Mouse (Mus musculus): ENCODE measurements around the gene Snap29. TPM values are rescaled to one million over a fixed set of nuclear protein-coding genes. Genes with fewer than 3 reads are reported as not detected.

The Snap29 gene
- 18.1 and 20.5 TPM in 2 replicates for polyA plus RNA-seq (2015; fragmentation: Nextera tagmentation; extraction: Ambion mirVana)

DNA sequence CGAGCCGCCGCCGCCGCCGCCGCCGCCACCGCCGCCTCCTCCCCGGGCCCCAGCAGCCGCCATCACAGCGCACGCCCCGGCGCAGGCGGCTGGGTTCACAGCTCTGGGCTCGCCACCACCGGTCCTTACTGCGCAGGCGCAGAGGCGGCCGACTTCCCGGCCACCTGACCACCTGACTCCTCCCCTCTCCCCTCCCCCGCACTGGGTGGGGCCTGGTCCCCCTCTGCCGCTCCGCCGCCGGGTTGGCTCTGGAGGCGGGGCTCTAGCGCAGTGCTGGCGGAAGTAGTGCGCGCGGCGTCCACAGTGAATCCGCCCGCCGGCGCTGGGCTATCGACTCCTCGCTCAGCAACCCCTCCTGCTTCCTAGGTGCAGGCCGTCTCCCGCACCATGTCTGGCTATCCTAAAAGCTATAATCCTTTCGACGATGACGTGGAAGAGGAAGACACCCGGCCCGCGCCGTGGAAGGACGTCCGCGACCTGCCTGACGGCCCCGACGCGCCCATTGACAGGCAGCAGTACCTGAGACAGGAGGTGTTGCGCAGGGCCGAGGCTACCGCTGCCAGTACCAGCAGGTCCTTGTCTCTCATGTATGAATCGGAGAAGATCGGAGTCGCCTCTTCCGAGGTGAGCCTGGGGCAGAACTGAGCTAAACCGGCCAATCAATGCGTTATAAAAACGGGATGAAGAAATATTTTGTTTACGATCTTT is at the start of gene Snap29, which contains the start of gene Pi4ka:
Gene Snap29 (plus strand): TSS at position 251 of the 708 bp plus-strand sequence.
Gene Pi4ka (minus strand): TSS at position 579 of the 708 bp plus-strand sequence.
- Histone ChIP-seq H3K27ac (peak within 1 kb of the TSS; percentile 80), H3K4me3 (peak within 1 kb of the TSS; percentile 87), H3K9ac (peak within 1 kb of the TSS; percentile 82), H3K4me1 (peaks cover 21% of the 10 kb centered on the region), H3K9me3 (no peaks in the 10 kb centered on the region), H3K36me3 (no peaks in the 10 kb centered on the region; the same call in 1 of the 2 replicates), H3K27me3 (no peaks in the 10 kb centered on the region), H3K4me2 (peak within 1 kb of the TSS; percentile 72)
- ATAC-seq (ENCODE audit: insufficient number of reproducible peaks, low FRiP score, low TSS enrichment, low read depth) = peak; percentile 98
- WGBS = under 1% methylated on average over 68 of the region's 69 CpGs

DNA sequence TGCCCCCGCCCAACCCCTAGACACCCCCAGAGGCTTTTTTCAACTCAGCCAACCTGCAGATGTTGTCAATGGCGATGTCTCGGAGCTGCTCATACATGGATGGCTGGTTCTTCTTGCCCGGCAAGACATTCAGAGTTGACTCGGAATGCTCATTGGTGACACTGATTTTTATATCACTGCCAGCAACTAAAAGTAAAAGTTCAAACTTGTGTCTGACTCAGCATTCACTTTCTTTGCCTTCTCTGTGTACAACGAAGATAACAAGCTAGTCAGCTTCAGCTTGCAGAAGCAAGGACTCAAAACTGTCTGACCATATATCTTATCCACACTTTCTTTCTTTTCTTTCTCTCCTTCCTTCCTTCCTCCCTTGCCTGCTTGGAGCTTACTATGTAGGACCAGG is 49.8 kb upstream of the Snap29 start:
- Histone ChIP-seq H3K36me3 (peaks cover 53% of the 10 kb centered on the region), H3K4me3 (no peak overlapping the region), H3K4me2 (no peak overlapping the region), H3K9me3 (no peaks in the 10 kb centered on the region), H3K4me1 (no peaks in the 10 kb centered on the region), H3K27ac (no peak overlapping the region), H3K9ac (no peak overlapping the region), H3K27me3 (no peaks in the 10 kb centered on the region)
- no peak for ATAC-seq (ENCODE audit: insufficient number of reproducible peaks, low FRiP score, low TSS enrichment, low read depth)
- 86% methylated on average over 6 of the region's 6 CpGs for WGBS

DNA sequence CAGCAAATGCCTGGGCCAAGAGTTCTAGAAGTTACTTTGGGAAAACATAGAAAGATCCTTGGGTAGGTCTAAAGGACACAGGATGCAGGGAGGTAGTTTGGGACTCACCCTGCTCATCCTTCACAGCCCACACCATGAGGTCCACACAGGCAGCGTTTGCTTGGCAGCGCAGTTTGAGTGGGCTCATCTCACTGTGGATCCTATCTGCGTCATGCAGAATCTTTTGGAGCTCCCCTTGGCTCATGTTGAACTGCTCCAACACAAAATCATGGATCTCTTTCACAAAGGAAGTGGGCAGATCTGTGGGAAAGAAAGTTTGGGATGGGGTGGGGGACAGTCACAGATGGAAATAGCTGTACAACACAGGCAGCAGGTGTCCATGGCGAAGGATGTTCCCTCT is 47.0 kb upstream of the Snap29 start:
- no peaks in the 10 kb centered on the region for H3K4me1 ChIP-seq
- H3K4me3 ChIP-seq = no peak overlapping the region
- 95% methylated on average over 4 of the region's 4 CpGs for WGBS
- H3K9ac ChIP-seq = no peak overlapping the region
- no peaks in the 10 kb centered on the region for H3K27me3 ChIP-seq
- no peaks in the 10 kb centered on the region for H3K9me3 ChIP-seq
- H3K4me2 ChIP-seq = no peak overlapping the region
- ATAC-seq (ENCODE audit: insufficient number of reproducible peaks, low FRiP score, low TSS enrichment, low read depth) = no peak
- H3K36me3 ChIP-seq = peaks cover 47% of the 10 kb centered on the region
- no peak overlapping the region for H3K27ac ChIP-seq

DNA sequence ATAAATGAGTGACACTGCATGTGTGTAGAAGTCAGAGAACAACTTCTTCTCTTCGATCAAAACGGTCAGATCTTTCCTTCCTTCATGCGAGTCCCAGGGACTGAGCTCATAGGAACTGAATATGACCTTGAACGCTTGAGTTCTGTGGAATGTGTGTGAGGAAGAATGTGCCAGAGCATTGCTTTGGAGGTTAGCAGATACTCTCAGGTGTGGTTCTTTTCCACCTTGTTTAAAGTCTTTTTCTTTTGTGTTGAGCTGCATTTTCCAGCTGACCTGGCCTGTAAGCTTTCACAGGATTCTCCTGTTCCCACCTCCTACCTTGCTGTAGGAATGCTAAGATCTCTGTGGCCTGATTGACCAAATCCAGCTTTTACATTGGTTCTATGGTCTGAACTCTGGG is 23.5 kb upstream of the Snap29 start:
- WGBS = 90% methylated on average over 4 of the region's 4 CpGs
- no peak overlapping the region for H3K4me3 ChIP-seq
- H3K9ac ChIP-seq = no peak overlapping the region
- no peak overlapping the region for H3K4me2 ChIP-seq
- no peak overlapping the region for H3K27ac ChIP-seq
- no peak for ATAC-seq (ENCODE audit: insufficient number of reproducible peaks, low FRiP score, low TSS enrichment, low read depth)
- H3K4me1 ChIP-seq = no peaks in the 10 kb centered on the region
- H3K9me3 ChIP-seq = no peaks in the 10 kb centered on the region
- H3K27me3 ChIP-seq = no peaks in the 10 kb centered on the region
- peaks cover 37% of the 10 kb centered on the region for H3K36me3 ChIP-seq

DNA sequence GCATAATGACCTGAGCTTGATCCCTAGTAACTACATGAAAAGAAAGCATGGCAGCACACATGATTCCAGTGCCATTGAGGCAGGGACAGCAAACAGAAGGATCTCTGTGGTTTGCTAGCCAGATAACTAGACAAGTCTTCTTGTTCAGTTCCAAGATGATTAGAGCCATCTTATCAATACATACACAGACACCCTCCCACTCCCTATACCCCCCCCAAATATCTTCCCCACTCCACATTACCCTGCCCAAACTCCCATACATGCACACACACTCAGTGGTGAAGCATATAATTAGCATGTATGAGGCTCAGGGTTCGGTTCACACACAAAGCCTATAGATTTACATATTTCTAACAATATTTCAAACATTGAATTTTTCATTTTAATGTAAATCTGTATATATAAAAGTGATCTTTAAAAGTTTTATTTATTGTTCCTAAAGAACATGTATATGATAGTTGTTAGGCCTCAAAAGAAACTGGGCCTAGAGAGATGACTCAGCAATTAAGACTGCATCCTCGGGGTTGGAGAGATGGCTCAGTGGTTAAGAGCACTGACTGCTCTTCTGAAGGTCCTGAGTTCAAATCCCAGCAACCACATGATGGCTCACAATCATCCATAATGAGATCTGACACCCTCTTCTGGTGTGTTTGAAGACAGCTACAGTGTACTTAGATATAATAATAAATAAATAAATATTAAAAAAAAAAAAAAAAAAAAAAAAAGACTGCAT is 22.0 kb upstream of the Snap29 start:
- H3K9ac ChIP-seq = no peak overlapping the region
- H3K4me1 ChIP-seq = no peaks in the 10 kb centered on the region
- 89% methylated on average over 2 of the region's 2 CpGs for WGBS
- H3K4me2 ChIP-seq = no peak overlapping the region
- no peak overlapping the region for H3K27ac ChIP-seq
- no peaks in the 10 kb centered on the region for H3K27me3 ChIP-seq
- no peaks in the 10 kb centered on the region for H3K9me3 ChIP-seq
- no peak overlapping the region for H3K4me3 ChIP-seq
- ATAC-seq (ENCODE audit: insufficient number of reproducible peaks, low FRiP score, low TSS enrichment, low read depth) = no peak
- peaks cover 31% of the 10 kb centered on the region for H3K36me3 ChIP-seq

DNA sequence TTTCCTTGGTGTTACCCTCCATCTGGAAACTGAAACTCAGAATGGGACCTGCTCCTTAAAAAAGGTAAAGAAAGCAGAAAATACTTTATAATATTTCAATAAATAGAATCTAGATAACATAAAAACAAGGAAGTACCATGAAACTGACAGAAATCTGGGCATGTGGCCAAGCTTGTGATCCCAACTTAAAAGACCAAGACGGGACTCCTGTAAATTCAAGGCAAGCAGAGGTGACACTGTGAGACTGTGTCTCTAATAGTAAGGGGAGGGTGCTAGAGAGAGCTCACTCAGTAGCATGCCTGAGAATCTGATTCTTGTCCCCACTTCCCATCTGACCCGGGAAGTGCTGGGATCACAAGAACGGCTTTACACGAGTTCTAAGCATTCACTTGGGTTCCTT is 13.0 kb upstream of the Snap29 start:
- 55% methylated on average over 4 of the region's 4 CpGs for WGBS
- no peaks in the 10 kb centered on the region for H3K9me3 ChIP-seq
- H3K9ac ChIP-seq = no peak overlapping the region
- no peak overlapping the region for H3K27ac ChIP-seq
- ATAC-seq (ENCODE audit: insufficient number of reproducible peaks, low FRiP score, low TSS enrichment, low read depth) = no peak
- no peak overlapping the region for H3K4me2 ChIP-seq
- no peaks in the 10 kb centered on the region for H3K27me3 ChIP-seq
- peaks cover 5% of the 10 kb centered on the region; the same call in 1 of the 2 replicates for H3K36me3 ChIP-seq
- no peak overlapping the region for H3K4me3 ChIP-seq
- no peaks in the 10 kb centered on the region; the same call in 1 of the 2 replicates for H3K4me1 ChIP-seq

DNA sequence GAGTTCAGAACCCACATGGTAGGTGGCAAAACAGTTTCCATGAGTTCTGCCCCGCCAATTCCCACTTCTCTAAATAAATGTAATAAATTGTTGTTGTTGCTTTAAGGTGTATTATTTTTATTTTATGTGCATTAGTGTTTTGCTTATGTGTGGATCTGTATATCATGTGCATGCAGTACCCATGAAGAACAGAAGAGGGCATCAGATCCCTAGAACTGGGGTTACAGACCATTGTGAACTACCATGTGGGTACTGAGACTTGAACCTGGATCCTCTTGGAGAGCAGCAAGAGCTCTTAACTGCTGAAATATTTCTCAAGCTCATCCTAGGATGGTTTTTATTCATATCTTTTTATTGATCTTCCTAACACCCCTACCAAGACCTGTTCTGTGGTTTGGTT is 2.9 kb upstream of the Snap29 start:
- WGBS = 70% methylated on average over 1 of the region's 1 CpGs
- H3K27me3 ChIP-seq = no peaks in the 10 kb centered on the region
- H3K36me3 ChIP-seq = no peaks in the 10 kb centered on the region
- H3K9ac ChIP-seq = no peak overlapping the region
- H3K9me3 ChIP-seq = no peaks in the 10 kb centered on the region
- H3K4me3 ChIP-seq = no peak overlapping the region
- no peak for ATAC-seq (ENCODE audit: insufficient number of reproducible peaks, low FRiP score, low TSS enrichment, low read depth)
- peaks cover 18% of the 10 kb centered on the region for H3K4me1 ChIP-seq
- H3K27ac ChIP-seq = no peak overlapping the region
- no peak overlapping the region for H3K4me2 ChIP-seq

DNA sequence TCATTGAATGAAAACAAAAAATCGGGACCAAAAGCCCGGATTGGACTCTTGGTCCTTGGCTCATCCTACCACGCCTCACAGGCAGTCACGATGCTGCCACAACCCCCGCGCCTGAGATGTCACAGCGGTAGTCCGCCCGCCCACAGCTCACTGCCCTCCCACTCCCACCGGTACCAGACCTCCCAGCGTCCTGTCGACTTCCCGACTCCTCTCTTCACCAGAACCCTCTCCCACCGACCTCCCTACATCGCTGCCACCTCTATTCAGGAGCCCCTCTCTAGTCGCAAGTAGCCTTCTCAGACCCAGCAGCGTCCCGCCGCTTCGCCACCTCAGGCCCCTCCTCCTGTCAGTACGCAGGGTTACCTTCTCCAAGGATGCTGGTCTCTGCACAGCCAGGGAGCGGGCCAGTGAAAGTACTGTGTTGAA is 502 bp upstream of the Snap29 start:
- Histone ChIP-seq H3K9ac (peak overlapping the region; percentile 61), H3K4me1 (peaks cover 21% of the 10 kb centered on the region), H3K36me3 (no peaks in the 10 kb centered on the region; the same call in 1 of the 2 replicates), H3K27ac (peak overlapping the region; percentile 80), H3K4me3 (peak overlapping the region; percentile 87), H3K27me3 (no peaks in the 10 kb centered on the region), H3K4me2 (peak overlapping the region; percentile 72), H3K9me3 (no peaks in the 10 kb centered on the region)
- 0% methylated on average over 22 of the region's 22 CpGs for WGBS
- peak; percentile 78 for ATAC-seq (ENCODE audit: insufficient number of reproducible peaks, low FRiP score, low TSS enrichment, low read depth)

DNA sequence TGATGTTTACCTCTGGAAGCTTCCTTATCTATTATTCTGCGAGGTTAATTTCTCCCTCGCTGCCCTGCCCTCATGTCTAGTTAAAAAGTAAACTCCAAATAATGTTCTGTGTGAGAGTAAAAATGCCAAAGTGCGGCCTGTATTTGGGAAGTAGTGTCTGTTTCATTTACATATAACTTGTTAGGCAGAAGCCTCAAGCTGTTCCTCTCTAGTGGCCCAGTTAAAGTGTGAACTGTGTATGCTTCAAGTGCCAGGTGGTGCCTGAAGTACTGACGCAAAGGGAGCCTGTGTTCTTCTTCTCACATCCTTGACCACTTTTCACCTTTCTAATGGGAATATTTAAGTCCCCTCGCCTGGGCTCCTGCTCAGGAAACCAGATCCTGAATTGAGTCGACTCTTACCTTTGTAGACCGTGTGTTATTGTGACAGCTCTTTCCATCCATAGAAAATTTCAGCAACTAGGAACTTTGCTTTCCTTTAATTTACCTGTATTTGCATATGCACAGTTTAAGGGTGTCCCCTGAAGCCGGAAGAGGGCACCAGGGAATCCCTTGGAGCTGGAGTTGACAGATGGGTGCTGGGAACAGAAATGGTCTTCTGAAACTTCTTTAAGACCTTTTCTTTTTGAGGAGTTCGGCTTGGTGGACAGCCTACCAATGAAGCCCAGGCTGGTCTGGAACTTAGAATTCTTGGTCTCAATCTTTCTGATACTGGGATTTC is 886 bp downstream of the Snap29 start:
- Histone ChIP-seq H3K4me1 (peaks cover 21% of the 10 kb centered on the region), H3K36me3 (peaks cover 2% of the 10 kb centered on the region; the same call in 1 of the 2 replicates), H3K27me3 (no peaks in the 10 kb centered on the region), H3K4me3 (peak overlapping the region; percentile 87), H3K9ac (peak overlapping the region; percentile 82), H3K4me2 (peak overlapping the region; percentile 72), H3K27ac (0 out of 2 replicates have a peak overlapping the region, but pooled peaks have one; percentile 50), H3K9me3 (no peaks in the 10 kb centered on the region)
- ATAC-seq (ENCODE audit: insufficient number of reproducible peaks, low FRiP score, low TSS enrichment, low read depth) = no peak
- 28% methylated on average over 9 of the region's 9 CpGs for WGBS

DNA sequence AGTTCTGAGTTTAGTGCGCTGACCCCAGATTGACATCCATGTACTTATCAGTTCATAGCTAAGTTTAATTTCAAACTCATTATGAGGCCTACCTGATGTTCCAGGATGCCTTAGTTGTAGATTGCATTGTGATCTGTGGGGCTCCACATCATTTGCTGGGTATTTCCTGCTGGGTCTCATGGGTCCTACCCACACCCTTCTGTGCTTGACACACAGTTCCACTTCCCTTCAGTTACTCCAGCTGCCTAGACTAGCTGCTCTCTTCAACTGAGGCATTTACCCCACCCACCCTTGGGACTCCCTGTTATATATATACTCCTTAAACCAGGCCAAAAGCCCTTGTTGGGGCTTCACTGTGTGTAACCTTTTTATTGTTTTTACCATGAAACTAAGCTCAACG is 3.3 kb downstream of the Snap29 start:
- H3K4me2 ChIP-seq = no peak overlapping the region
- ATAC-seq (ENCODE audit: insufficient number of reproducible peaks, low FRiP score, low TSS enrichment, low read depth) = no peak
- H3K9me3 ChIP-seq = no peaks in the 10 kb centered on the region
- no peaks in the 10 kb centered on the region for H3K27me3 ChIP-seq
- H3K36me3 ChIP-seq = peaks cover 2% of the 10 kb centered on the region; the same call in 1 of the 2 replicates
- no peak overlapping the region for H3K9ac ChIP-seq
- no peak overlapping the region for H3K4me3 ChIP-seq
- 72% methylated on average over 2 of the region's 2 CpGs for WGBS
- peaks cover 21% of the 10 kb centered on the region for H3K4me1 ChIP-seq
- H3K27ac ChIP-seq = no peak overlapping the region

DNA sequence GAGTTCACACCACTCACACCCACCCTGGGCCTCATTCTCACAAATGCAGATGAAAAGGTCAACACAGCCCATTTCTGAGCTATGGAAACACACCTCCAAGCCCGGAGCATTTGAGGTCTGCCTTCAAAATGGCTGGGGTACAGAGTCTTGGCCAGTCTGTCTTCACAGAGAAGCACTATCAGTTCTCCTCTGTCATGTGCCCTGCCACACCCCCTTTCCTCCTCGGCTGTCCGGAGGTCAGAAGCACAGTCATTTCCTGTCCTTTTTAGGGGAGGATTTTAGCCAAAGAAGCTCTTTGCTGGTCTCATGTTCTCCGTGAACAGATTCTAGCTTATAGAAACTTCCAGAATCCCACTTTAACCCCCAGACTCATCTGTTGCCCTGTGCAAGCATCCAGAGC is 4.4 kb downstream of the Snap29 start:
- WGBS = 52% methylated on average over 4 of the region's 4 CpGs
- H3K4me1 ChIP-seq = peaks cover 11% of the 10 kb centered on the region
- ATAC-seq (ENCODE audit: insufficient number of reproducible peaks, low FRiP score, low TSS enrichment, low read depth) = no peak
- H3K36me3 ChIP-seq = peaks cover 2% of the 10 kb centered on the region; the same call in 1 of the 2 replicates
- H3K9ac ChIP-seq = no peak overlapping the region
- H3K27me3 ChIP-seq = no peaks in the 10 kb centered on the region
- H3K4me3 ChIP-seq = no peak overlapping the region
- H3K27ac ChIP-seq = no peak overlapping the region
- H3K9me3 ChIP-seq = no peaks in the 10 kb centered on the region
- no peak overlapping the region for H3K4me2 ChIP-seq
